Mouse (Mus musculus) embryonic fibroblast, embryonic 13.5 days (primary cell): ENCODE results near the gene Tmigd3. TPM values are rescaled to one million over a fixed set of nuclear protein-coding genes. Genes with fewer than 3 reads are reported as not detected.

Experiments
- H3K27ac ChIP-seq: 2 replicates; pipeline ENCODE4 v1.5.1; 2012; ENCODE audit warnings: low read length, control low read depth, inconsistent platforms; ENCODE audit not compliant: insufficient read depth
- H3K4me1 ChIP-seq: 2 replicates; pipeline ENCODE4 v1.6.1; 2011; ENCODE audit warnings: low read length; ENCODE audit not compliant: control insufficient read depth, insufficient read depth
- H3K4me3 ChIP-seq: 2 replicates; pipeline ENCODE4 v1.5.1; 2011; ENCODE audit warnings: mild to moderate bottlenecking, control low read depth, low read length; ENCODE audit not compliant: insufficient read depth
- CTCF ChIP-seq: IDR thresholded peaks from 2 replicates; pipeline ENCODE4 v1.5.1; 2011; ENCODE audit warnings: mild to moderate bottlenecking, control low read depth, low read length, moderate library complexity, borderline replicate concordance; ENCODE audit not compliant: insufficient read depth
- POLR2A ChIP-seq: IDR thresholded peaks from 2 replicates; pipeline ENCODE4 v1.6.1; 2011; ENCODE audit warnings: low read depth, mild to moderate bottlenecking, control low read depth, low read length, moderate library complexity
- polyA plus RNA-seq: library from polyadenylated mRNA; stranded (reverse); fragments of >200 nt; gene quantifications from 2 replicates; pipeline ENCODE4 v1.2.4, GENCODE M21; 2011; ENCODE audit warnings: low read depth; ENCODE audit not compliant: missing spikeins, insufficient read length

Gene Tmigd3
- polyA plus RNA-seq, 1 experiment: not detected

- TF ChIP-seq POLR2A (no peak), CTCF (no peak)
- Histone ChIP-seq H3K27ac (peak within 1 kb of the TSS; percentile 48), H3K4me3 (peak within 1 kb of the TSS; percentile 76), H3K4me1 (no peaks in the 10 kb centered on the region; the same call in 1 of the 2 replicates)
These were observed 89.3 kb downstream of the Tmigd3 start, which contains the start of gene Atp5f1 for GRCm38 (mm10) chr3:105959999-105960398. TSS of gene Atp5f1 (minus strand) at chr3:105960099.

GRCm38 (mm10) chr3:105960700-105961099, 90.0 kb downstream of the Tmigd3 start:
- Histone ChIP-seq H3K4me1 (no peaks in the 10 kb centered on the region; the same call in 1 of the 2 replicates), H3K27ac (no peak overlapping the region), H3K4me3 (peak overlapping the region; percentile 76)
- no peak for TF ChIP-seq POLR2A
- TF ChIP-seq CTCF: no peak

GRCm38 (mm10) chr3:105971831-105972446, 101.2 kb downstream of the Tmigd3 start:
- Histone ChIP-seq H3K27ac (no peak overlapping the region), H3K4me1 (no peaks in the 10 kb centered on the region), H3K4me3 (no peak overlapping the region)
- no peak for TF ChIP-seq CTCF
- no peak for TF ChIP-seq POLR2A

GRCm38 (mm10) chr3:105973411-105973810, 102.7 kb downstream of the Tmigd3 start, which contains the start of gene Ovgp1:
TSS of gene Ovgp1 (plus strand) at chr3:105973711.
- no peak for TF ChIP-seq POLR2A
- no peak for TF ChIP-seq CTCF
- no peaks in the 10 kb centered on the region for H3K4me1 ChIP-seq
- no peak within 1 kb of the TSS for H3K27ac ChIP-seq
- H3K4me3 ChIP-seq: no peak within 1 kb of the TSS

Other genes with a start within 250 kb of the Tmigd3 start
- 15.6 and 19.6 TPM in 2 replicates for gene Ddx20, start 183.3 kb upstream of the Tmigd3 start, polyA plus RNA-seq
- gene Inka2, start 166.3 kb upstream of the Tmigd3 start, polyA plus RNA-seq: 11.2 and 14.5 TPM in 2 replicates
- gene Rap1a, start 69.6 kb upstream of the Tmigd3 start, polyA plus RNA-seq: 132 and 150 TPM in 2 replicates
- not detected in 2 replicates for gene Adora3, start within 50 bp of the Tmigd3 start, polyA plus RNA-seq
- gene I830077J02Rik, start 61.8 kb downstream of the Tmigd3 start, polyA plus RNA-seq: not detected in 2 replicates
- 60.4 and 63.9 TPM in 2 replicates for gene Wdr77, start 88.5 kb downstream of the Tmigd3 start, polyA plus RNA-seq
- 415 and 483 TPM in 2 replicates for gene Atp5f1, start 89.2 kb downstream of the Tmigd3 start, polyA plus RNA-seq
- 0.76 and 1.8 TPM in 2 replicates for gene Ovgp1, start 102.8 kb downstream of the Tmigd3 start, polyA plus RNA-seq
- gene Pifo, start 143.7 kb downstream of the Tmigd3 start, polyA plus RNA-seq: not detected in 2 replicates
- gene Chil5, start 161.9 kb downstream of the Tmigd3 start, polyA plus RNA-seq: not detected in 2 replicates
- gene Chia1, start 242.3 kb downstream of the Tmigd3 start, polyA plus RNA-seq: not detected in 2 replicates